Mouse (Mus musculus) cerebellum, adult 11 months (tissue): Measurements from ENCODE around the gene Pramef8.
"Not testable (repeated sequence)": the region's sequence is repeated elsewhere in the genome, so short reads cannot be mapped to it uniquely, and the experiment has no call there.

Experiments
- DNase-seq: peaks from one replicate; pipeline ENCODE4 v3.0.0; 2022

Gene Pramef8

DNA sequence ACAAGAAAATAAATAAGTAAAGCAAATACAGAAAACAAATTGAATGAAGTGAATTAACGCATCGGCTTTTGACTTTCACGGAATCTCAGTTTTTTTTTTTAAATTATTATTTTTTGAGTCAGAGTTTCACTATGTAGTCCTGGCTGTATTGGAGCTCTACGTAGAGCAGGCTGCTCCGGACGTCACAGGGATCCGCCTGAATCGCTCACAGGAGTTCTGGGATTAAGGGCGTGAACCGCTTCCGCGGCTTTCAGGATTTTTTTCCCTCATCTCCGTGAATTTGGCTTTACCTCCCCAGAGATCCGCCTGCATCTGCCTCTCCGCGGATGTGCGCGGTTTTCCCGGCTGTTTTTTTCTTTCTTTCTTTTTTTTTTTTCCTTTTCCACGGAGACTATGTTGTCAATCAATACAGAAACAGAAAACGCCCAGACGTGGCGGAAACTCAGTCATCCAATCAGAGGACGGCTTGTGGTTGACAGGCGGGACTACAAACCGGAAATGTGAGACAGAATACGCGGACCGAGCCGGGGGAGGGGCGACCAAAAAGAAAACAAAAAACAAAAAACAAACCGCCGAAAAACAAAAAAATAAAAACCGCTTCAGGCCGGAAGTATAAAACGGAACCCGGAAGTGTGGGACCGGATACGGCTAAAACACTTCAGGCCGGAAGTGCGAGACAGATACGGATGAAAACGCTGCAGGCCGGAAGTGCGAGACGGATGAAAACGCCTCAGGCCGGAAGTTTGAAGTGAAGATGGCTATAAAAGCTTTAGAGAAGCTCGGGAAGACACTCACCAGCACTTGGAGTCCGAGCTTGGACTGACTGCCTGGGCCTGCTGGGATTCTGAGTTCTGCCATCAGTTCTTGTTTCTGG lies at the start of gene Pramef8:
Pramef8 (plus strand) TSS at position 208 of the 874 bp plus-strand sequence.
- DNase-seq = peak; percentile 87

DNA sequence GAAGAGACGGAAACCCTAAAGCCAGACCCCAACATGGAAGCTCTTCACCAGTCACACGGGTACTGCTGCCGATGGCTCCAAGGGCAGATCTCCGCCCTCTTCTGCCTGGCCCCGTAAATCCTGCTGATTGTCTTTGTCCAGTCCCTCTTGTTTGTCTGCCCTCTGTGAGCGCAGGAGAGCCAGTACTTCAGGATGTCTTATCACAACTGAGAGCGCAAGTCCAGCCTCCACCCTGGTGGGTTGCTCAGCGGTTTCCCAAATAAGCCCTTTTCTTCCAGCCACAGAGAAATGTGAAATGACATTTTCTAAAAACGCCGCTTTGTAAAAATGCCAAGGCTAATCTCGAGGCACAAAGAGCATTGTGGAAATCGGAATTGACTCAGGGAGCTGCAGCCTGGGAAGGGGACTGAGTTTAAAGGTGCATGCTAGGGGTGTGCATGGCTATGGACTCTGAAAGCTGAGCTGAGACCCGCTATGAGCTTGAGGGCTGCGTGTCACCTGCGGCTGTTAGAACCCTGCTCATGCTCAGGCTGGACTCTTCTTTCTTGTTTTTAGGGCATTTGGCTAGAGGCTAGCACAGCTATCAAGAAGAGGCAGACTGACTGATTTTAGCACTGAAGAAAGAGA lies 45.7 kb upstream of the Pramef8 start:
- DNase-seq = no peak

DNA sequence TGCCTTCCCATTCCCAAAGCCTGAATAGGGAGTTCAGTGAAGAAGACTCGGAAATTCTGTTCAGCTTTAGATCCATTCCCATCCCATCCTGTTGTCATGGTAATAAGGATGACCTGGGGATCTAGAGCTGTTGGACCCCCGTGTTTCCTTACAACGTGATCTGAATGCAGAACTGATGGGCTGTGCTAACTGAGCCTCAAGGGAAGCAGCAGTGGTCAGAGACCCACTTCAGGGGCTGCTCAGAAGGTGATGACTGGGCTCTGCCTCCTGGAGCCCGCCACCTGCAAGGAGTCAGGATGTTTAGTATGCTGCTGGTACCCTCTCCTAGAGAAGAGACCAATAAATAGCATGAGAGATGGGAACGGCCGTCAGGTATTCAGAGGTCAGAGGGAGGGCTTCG lies 32.7 kb upstream of the Pramef8 start:
- DNase-seq = no peak

DNA sequence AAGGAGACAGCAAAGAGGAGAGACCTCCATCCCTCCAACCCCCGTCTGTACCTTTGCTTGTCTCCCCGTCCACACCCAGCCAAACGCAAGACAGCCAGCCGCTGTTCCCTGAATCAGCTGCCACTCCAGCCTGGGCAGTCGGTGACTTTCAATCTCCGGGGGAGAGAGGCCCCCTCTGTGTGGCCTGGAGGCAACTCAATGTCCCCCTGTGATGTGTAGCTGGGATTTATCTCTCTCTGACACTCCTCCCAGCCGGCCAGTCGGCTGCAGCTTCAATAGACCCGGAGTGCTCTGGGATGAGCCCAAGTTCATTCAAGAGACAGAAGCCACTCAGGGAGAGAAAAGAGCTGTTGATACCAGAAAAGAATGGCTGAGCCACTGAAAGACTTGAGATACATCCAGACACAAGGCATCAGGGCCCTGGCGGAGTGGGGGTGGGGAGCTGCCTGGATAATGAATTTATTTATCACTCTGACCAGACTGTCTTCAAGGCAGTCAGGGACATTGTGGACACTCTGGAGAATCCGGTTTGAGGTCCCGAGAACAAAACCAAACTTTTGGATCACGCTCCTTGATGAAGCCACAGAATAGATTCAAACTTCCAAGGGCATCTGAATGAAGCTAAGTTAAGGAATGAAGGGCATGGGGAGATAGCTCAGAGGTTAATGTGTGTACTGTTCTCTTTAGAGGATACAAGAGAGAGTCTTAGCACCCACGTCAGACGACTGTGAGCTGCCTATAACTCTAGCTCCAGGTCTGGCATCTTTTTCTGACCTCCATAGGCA lies 32.1 kb upstream of the Pramef8 start:
- no peak for DNase-seq

DNA sequence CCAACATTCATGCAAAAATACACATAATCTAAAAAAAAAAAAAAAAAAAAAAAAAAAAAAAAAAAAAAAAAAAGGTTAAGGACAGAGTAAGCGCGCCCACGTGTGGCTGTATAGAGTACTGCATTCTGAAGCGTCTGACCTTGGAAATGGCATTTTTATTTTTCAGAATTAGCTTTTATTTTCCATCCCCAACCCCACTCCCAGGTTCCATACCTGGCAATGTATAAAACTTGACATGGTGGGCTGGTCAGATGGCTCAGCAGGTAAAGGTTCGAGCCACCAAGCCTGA lies 31.6 kb upstream of the Pramef8 start:
- peak; percentile 18 for DNase-seq

DNA sequence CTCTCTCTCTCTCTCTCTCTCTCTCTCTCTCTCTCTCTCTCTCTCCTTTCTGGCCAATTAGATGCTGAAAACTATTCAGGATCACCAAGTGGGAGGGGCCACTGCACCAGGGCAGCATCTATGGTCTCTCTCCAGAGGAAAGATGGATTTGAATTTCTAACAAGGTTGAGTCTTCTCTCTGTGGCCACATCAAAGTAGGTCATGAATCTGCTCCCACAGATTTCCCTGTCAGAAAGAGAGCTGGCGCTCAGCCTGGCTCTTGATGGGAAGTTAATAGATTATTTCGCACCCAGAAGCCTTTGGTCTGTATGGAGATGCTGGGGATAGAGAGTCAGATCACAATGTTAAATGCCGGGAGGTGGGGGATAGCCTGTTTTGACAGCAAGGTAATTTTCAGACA lies 30.1 kb upstream of the Pramef8 start:
- peak; percentile 17 for DNase-seq

DNA sequence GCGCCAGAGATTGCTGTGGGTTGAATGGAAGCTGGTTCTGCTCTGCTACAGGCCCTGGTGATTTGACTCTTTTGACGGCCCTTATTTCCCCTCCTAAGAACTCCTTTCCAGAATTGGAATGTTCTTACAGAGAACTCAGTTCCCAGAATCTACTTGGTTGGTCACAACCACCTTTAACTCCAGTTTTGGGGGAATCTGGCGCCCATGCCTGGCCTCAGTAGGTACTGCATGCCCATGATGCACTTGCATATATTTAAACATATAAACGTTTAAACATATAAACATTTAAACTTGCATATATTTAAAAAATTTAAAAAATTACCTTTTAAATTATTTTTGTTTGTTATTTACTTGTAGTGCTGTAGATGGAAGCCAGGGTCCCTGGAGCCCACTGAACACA lies 28.6 kb upstream of the Pramef8 start:
- DNase-seq = no peak

DNA sequence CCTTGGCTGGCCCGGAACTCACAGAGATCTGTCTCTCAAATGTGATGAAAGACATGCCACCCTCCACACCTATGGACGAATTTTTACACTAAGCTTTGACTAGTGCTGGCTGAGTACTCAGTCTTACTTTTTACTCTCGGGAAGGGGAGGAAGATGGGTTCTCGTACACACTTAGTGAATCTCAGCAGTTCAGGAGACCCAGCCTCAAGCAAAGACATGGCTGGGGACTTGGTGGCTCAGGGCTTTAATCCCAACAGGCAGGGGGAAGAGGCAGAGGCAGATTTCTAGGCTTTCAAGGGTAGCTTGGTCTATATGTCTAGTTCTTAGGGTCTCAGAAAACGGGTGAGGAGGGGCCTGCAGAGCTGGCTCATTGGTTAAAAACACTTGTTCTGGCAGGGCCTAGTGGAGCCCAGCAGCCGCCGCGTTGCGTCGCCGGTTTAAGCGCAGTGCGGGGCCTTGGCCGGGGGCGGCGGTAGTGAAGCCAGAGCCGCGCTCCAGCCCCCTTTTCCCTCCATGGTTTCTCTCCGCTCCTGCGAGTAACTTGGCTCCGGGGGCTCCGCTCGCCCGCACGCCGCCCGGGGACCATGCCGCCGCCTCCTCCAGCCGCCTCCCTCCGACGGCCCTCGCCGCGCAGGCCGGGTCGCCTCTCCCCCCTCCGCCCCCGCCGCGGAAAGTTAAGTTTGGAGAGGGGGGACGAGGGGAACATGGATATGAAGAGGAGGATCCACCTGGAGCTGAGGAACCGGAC lies 23.1 kb upstream of the Pramef8 start:
- DNase-seq = no peak

DNA sequence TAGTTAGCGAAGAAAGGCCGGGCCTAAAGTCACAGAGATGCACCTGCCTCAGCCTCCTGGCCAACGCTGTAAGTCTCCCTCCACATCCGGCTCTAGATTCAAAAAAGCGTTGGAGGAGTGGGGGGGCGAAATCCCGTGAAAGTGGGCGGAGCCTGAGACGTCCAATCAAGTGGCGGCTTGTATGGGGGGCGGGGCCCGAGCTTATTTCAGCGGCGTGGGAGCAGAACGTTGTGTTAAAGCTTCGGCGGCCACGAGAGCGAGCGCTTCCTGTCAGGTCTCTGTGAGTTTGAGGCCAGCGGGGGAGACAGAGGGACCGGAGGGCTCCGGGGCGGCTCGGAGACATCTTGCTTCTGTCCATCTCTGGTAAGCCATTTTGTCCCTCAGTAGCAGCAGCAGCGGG lies 18.0 kb upstream of the Pramef8 start, which contains the start of gene Pramel1:
Pramel1 (plus strand) TSS at position 248 of the 400 bp plus-strand sequence.
- no peak for DNase-seq

DNA sequence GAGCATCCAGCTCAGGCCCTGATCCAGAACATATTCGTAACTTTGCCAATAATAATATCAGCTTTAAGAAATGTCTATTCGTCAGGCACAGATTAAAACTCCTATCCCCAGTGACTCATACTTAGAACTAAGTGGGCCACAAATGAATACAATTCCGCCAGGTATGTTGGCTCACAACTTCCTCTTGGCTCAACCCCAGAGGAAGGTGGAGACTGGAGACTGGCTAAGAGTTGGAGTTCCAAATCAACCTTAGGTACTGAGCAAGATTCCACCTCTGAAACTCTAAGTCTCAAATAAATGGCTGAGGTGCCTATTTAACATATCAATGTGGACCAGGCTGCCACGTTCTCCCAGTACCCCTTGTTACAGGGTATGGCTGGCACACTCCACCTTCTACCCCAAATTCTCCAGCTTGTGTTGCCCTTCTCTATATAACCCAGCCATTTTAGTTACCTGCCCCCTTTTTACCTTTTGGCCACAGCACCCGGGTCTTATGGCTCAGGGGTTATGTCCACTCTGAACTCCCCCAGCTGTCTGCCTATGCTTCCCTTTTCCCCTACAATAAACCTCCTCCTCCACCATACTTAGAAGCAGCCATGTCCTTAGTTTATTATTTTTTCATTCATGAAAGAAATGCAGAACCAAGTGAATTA lies 534 bp upstream of the Pramef8 start:
- peak; percentile 20 for DNase-seq

DNA sequence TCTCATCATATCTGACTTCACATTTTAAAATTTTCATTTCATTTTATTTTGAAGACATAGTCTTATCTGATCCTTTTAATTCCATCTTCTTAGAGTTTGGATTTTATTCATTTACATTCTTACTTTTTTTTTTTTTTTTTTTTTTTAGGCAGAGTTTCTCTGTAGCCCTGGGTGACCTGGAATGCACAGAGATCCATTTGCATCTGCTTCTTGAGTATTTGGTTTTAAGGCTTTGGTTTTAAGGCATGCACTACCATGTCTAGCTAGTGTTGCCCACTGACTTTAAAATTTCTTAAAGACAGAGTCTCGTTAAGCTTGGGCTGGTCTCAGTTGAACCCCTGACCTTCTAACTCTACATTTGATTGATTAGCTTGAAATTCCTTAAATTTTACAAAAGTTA lies 1.4 kb downstream of the Pramef8 start:
- DNase-seq = no peak

DNA sequence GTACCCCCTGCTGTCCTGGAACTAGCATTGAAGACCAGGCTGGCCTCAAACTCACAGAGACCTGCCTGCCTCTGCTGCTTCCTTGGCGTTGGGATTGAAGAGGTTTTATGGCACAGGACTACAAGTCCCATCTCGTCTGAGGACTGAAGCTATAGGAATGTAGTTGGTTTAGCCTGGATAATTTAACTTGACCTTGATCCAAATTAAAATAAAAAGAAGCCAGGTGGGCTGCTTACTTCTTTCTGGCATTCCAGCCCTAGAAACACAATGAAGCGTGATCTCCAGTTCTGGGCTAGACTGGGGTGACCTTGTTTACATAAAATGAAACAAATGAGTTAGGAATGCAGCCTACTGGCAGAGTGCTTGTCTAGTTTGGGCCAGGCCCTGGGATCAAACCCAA lies 1.9 kb downstream of the Pramef8 start:
- no peak for DNase-seq

DNA sequence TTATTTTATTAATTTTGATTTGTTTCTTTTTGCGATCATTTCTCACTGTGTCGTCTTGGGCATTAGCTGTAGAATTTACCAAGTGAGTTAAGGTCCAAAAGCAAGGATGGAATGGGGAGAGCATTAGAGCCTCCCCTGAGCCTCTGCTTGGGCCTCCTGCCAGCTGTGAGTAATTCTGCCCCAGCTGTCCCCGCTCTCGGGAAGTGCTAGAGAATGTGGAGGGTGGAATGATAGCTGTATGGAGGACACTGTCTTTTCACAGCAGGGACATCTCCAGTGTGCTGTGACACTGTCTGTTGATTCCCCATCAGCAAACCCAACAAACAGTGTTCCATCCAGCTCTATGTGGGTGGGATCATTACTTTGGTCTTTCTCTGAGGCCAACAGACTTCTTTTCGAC lies 14.5 kb downstream of the Pramef8 start:
- DNase-seq = not testable (repeated sequence)

DNA sequence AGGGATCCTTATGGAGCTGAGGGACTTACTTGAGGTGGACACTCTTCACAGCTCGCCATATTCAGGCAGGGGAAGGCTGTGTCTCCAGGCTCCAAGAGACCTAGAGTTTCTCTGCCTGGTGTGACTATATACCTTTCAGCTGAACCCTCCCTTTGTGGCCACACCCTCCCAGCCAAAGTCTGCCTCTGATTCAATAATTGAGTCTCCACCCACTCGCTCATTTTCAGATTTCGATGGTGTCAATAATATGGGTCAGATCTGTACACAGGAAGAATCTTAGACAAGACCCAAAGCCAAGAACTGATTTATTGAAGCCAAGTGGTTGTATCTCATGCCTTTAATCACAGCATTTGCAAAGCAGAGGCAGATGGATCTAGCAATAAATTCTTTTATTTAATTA lies 38.0 kb downstream of the Pramef8 start, which contains the start of gene Oog4:
Oog4 (minus strand) TSS at position 101 of the 400 bp plus-strand sequence.
- no peak for DNase-seq
